Mouse (Mus musculus) effector memory CD4-positive, alpha-beta T cell, adult 5 months (primary cell): Measurements from ENCODE around the gene Nsmf. TPM values are rescaled to one million over a fixed set of nuclear protein-coding genes. Genes with fewer than 3 reads are reported as not detected.

Experiments
- polyA plus RNA-seq: library from polyadenylated mRNA; unstranded; fragments of 100-300 nt; shearing (Covaris generic); gene quantifications from one replicate; pipeline ENCODE4 v1.2.1, GENCODE M21; 2017

Nsmf gene
- polyA plus RNA-seq: 42.1 TPM

GRCm38 (mm10) chr2:25054221-25055067 lies at the start of gene Nsmf:
Gene Nsmf, plus strand, starts transcription at chr2:25054355.

GRCm38 (mm10) chr2:25080076-25080475 lies 25.9 kb downstream of the Nsmf start, which contains the start of gene Entpd8:
Gene Entpd8, plus strand, starts transcription at chr2:25080304.

DNA sequence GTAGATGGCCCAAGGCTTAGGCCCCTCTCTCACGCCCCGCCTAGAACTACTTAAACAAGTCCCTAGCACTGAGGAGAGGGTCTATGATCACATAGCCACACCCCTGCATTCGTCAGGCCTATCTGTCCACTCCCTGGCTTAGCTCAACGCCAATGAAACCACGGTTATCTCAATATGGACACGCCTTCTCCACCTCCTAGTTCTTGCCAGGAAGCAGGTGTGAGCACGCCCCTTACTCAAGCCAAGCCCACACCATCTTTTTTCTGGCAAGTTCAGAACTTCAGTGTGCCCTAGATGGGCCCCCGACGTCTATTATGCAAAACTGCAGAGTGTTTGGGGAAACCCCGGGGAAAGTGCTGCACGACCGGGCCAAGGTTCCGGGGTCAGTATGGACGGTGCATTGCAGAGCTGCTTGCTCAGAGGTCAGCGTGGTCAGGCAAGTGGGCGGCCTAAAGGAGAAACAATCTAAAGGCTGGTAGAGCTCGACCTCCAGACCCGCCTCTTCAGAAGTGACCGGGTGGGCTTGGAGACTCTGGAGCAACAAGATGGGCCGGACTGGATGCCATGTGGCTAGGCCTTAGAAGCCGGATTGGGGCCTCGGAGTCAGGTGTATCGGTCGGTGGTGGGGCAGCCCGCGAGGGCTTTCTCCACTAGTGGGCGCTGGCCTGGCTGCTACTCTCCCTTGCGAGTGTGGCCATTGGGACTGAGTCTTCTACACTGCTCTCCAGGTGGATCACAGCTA lies 41.1 kb downstream of the Nsmf start, which contains the start of gene Noxa1:
TSS of gene Noxa1 (minus strand) at position 41 of the 742 bp plus-strand sequence.

Other genes starting within 250 kb of the Nsmf start
- 42.3 TPM for gene Ehmt1, start 134.7 kb upstream of the Nsmf start, polyA plus RNA-seq
- gene Arrdc1, start 119.1 kb upstream of the Nsmf start, polyA plus RNA-seq: 154 TPM
- 17.7 TPM for gene Zmynd19, start 104.6 kb upstream of the Nsmf start, polyA plus RNA-seq
- gene Dph7, start 92.0 kb upstream of the Nsmf start, polyA plus RNA-seq: 11.7 TPM
- 63.3 TPM for gene Mrpl41, start 79.3 kb upstream of the Nsmf start, polyA plus RNA-seq
- gene Pnpla7, start 78.3 kb upstream of the Nsmf start, polyA plus RNA-seq: 84.0 TPM
- not detected for gene Entpd8, start 25.9 kb downstream of the Nsmf start, polyA plus RNA-seq
- 0.64 TPM for gene Noxa1, start 40.8 kb downstream of the Nsmf start, polyA plus RNA-seq
- 3.9 TPM for gene Nrarp, start 126.4 kb downstream of the Nsmf start, polyA plus RNA-seq
- 19.2 TPM for gene Tor4a, start 142.5 kb downstream of the Nsmf start, polyA plus RNA-seq
- gene Nelfb, start 157.1 kb downstream of the Nsmf start, polyA plus RNA-seq: 82.5 TPM
- not detected for gene Stpg3, start 160.3 kb downstream of the Nsmf start, polyA plus RNA-seq
- not detected for gene Fam166a, start 164.4 kb downstream of the Nsmf start, polyA plus RNA-seq
- gene Tubb4b, start 170.3 kb downstream of the Nsmf start, polyA plus RNA-seq: 117 TPM
- not detected for gene Slc34a3, start 180.0 kb downstream of the Nsmf start, polyA plus RNA-seq
- not detected for gene Rnf224, start 182.4 kb downstream of the Nsmf start, polyA plus RNA-seq
- gene Rnf208, start 187.9 kb downstream of the Nsmf start, polyA plus RNA-seq: 0.77 TPM
- not detected for gene Cysrt1, start 188.1 kb downstream of the Nsmf start, polyA plus RNA-seq
- gene AL732309.1, start 192.5 kb downstream of the Nsmf start, polyA plus RNA-seq: 4.9 TPM
- gene Tmem203, start 201.1 kb downstream of the Nsmf start, polyA plus RNA-seq: 19.3 TPM
- gene Tprn, start 208.3 kb downstream of the Nsmf start, polyA plus RNA-seq: 23.1 TPM
- 57.7 TPM for gene Ssna1, start 218.1 kb downstream of the Nsmf start, polyA plus RNA-seq
- gene Anapc2, start 218.1 kb downstream of the Nsmf start, polyA plus RNA-seq: 75.1 TPM
- not detected for gene Tmem210, start 233.8 kb downstream of the Nsmf start, polyA plus RNA-seq
- not detected for gene Lrrc26, start 235.6 kb downstream of the Nsmf start, polyA plus RNA-seq